Mouse (Mus musculus) gastrocnemius, adult 8-10 months (tissue): Measurements from ENCODE around the gene Epn2. TPM values are rescaled to one million over a fixed set of nuclear protein-coding genes. Genes with fewer than 3 reads are reported as not detected.

Experiments used
- DNase-seq, 2 experiments: peaks; one replicate each; pipeline ENCODE4 v3.0.0; 2022; ENCODE audit warnings: low spot score in 2 of 2
- total RNA-seq, 4 experiments: library from RNA; stranded (reverse); gene quantifications; 2 replicates each; pipeline ENCODE4 v1.2.4; 2022

The Epn2 gene
- total RNA-seq, 4 experiments from 2014 or later: 18.3 to 23.2 (median 21.5) TPM

- DNase-seq: no peak
Measured at GRCm38 (mm10) chr11:61490944-61491520, 88.5 kb downstream of the Epn2 start.

- no peak for DNase-seq
Measured at GRCm38 (mm10) chr11:61489874-61490273, 89.6 kb downstream of the Epn2 start.

- no peak for DNase-seq
Measured at GRCm38 (mm10) chr11:61489085-61489484, 90.4 kb downstream of the Epn2 start.

- no peak for DNase-seq
Measured at GRCm38 (mm10) chr11:61487936-61488335, 91.6 kb downstream of the Epn2 start.

GRCm38 (mm10) chr11:61487401-61487800 lies 92.1 kb downstream of the Epn2 start:
- peak in 1 of 2 experiments; percentile 41 for DNase-seq

- DNase-seq: no peak
Measured at GRCm38 (mm10) chr11:61486458-61487219, 92.8 kb downstream of the Epn2 start.

- no peak for DNase-seq
Measured at GRCm38 (mm10) chr11:61485541-61486457, 93.7 kb downstream of the Epn2 start.

GRCm38 (mm10) chr11:61484613-61485540 lies 94.6 kb downstream of the Epn2 start, which contains the start of gene Mfap4:
Gene Mfap4 (plus strand): TSS chr11:61485431.
- peak in 1 of 2 experiments; percentile 20 for DNase-seq

- no peak for DNase-seq
Measured at GRCm38 (mm10) chr11:61484256-61484612, 95.3 kb downstream of the Epn2 start.

- DNase-seq: no peak
Measured at GRCm38 (mm10) chr11:61483226-61483845, 96.2 kb downstream of the Epn2 start.

- no peak for DNase-seq
Measured at GRCm38 (mm10) chr11:61481239-61482090, 98.0 kb downstream of the Epn2 start.

- DNase-seq: no peak
Measured at GRCm38 (mm10) chr11:61478788-61479187, 100.7 kb downstream of the Epn2 start.

- DNase-seq: no peak
Measured at GRCm38 (mm10) chr11:61477566-61478508, 101.7 kb downstream of the Epn2 start.

GRCm38 (mm10) chr11:61476786-61477382 lies 102.6 kb downstream of the Epn2 start:
- no peak for DNase-seq

- DNase-seq: no peak
Measured at GRCm38 (mm10) chr11:61473630-61474029, 105.9 kb downstream of the Epn2 start.

GRCm38 (mm10) chr11:61470880-61471279 lies 108.6 kb downstream of the Epn2 start:
- no peak for DNase-seq

- no peak for DNase-seq
Measured at GRCm38 (mm10) chr11:61469317-61469917, 110.1 kb downstream of the Epn2 start.
